Mouse (Mus musculus) forebrain, postnatal 0 days (tissue): Measurements from ENCODE around the gene Prcd. TPM values are rescaled to one million over a fixed set of nuclear protein-coding genes. Genes with fewer than 3 reads are reported as not detected.

Experiments used
- ATAC-seq: fragments of 200-750 bp; cut with Nextera tagmentation; 2 replicates; pipeline ENCODE4 v1.8.0; 2017; ENCODE audit warnings: mild to moderate bottlenecking, moderate library complexity
- DNase-seq: peaks from one replicate; pipeline ENCODE4 v3.0.0-alpha.2; 2015
- H3K27ac ChIP-seq: fragments of 300-500 bp; sonication (generic); 2 replicates; pipeline ENCODE4 v1.5.1; 2014; ENCODE audit warnings: low read depth, mild to moderate bottlenecking, antibody characterized with exemption, low read length, moderate library complexity, mixed read lengths
- H3K27me3 ChIP-seq: fragments of 300-500 bp; sonication (generic); 2 replicates; pipeline ENCODE4 v1.6.1; 2014; ENCODE audit warnings: mild to moderate bottlenecking, low read length, mixed read lengths; ENCODE audit not compliant: insufficient read depth
- H3K36me3 ChIP-seq: fragments of 300-500 bp; sonication (generic); 2 replicates; pipeline ENCODE4 v1.6.1; 2014; ENCODE audit warnings: mild to moderate bottlenecking, moderate library complexity; ENCODE audit not compliant: insufficient read depth
- H3K4me1 ChIP-seq: fragments of 300-500 bp; sonication (generic); 2 replicates; pipeline ENCODE4 v1.6.1; 2014; ENCODE audit warnings: antibody characterized with exemption; ENCODE audit not compliant: insufficient read depth
- H3K4me2 ChIP-seq: fragments of 300-500 bp; sonication (generic); 2 replicates; pipeline ENCODE4 v1.6.1; 2014; ENCODE audit warnings: low read depth, mild to moderate bottlenecking, moderate library complexity
- H3K4me3 ChIP-seq: fragments of 300-500 bp; sonication (generic); 2 replicates; pipeline ENCODE4 v1.5.1; 2014; ENCODE audit warnings: low read depth, low read length, mixed read lengths
- H3K9ac ChIP-seq: fragments of 300-500 bp; sonication (generic); 2 replicates; pipeline ENCODE4 v1.6.1; 2014; ENCODE audit warnings: mild to moderate bottlenecking
- H3K9me3 ChIP-seq: fragments of 300-500 bp; sonication (generic); 2 replicates; pipeline ENCODE4 v1.6.1; 2016; ENCODE audit warnings: low read length
- CTCF ChIP-seq: sonication (generic); IDR thresholded peaks from 2 replicates; pipeline ENCODE4 v1.5.1; 2016; ENCODE audit warnings: antibody characterized with exemption, control low read depth, low read depth
- WGBS: fragments of 180-500 bp; shearing (Covaris S2); extraction: QIAGEN DNeasy Blood & Tissue Kit; methylation state at CpG from one replicate; pipeline ENCODE4 v1.1.7; 2014; 5-methylcytosine and 5-hydroxymethylcytosine counted together
- polyA plus RNA-seq: library from polyadenylated mRNA; unstranded; fragments of >200 nt; fragmentation: Nextera tagmentation; extraction: Ambion mirVana; gene quantifications from 2 replicates; pipeline ENCODE4 v1.2.1, GENCODE M21; 2015
- total RNA-seq: library from RNA; depleted of rRNA; stranded (reverse); fragments of >200 nt; gene quantifications from 2 replicates; pipeline ENCODE4 v1.2.3, GENCODE M21; 2014

Prcd gene
- total and polyA plus RNA-seq, 2 experiments from 2014 or later = 3.3 to 3.4 TPM

- no peak overlapping the region for H3K4me3 ChIP-seq
- H3K9ac ChIP-seq = no peak overlapping the region
- no peaks in the 10 kb centered on the region for H3K9me3 ChIP-seq
- ATAC-seq (no peak), DNase-seq (no peak)
- 39% methylated on average over 9 of the region's 9 CpGs for WGBS
- no peaks in the 10 kb centered on the region for H3K36me3 ChIP-seq
- H3K27me3 ChIP-seq = peaks cover 3% of the 10 kb centered on the region; the same call in 1 of the 2 replicates
- no peak overlapping the region for H3K27ac ChIP-seq
- no peak for TF ChIP-seq CTCF
- H3K4me1 ChIP-seq = no peaks in the 10 kb centered on the region
- H3K4me2 ChIP-seq = no peak overlapping the region
Measured at GRCm38 (mm10) chr11:116620073-116620472, 33.3 kb upstream of the Prcd start.

GRCm38 (mm10) chr11:116620559-116621253, 32.6 kb upstream of the Prcd start:
- WGBS = 73% methylated on average over 10 of the region's 10 CpGs
- Histone ChIP-seq H3K4me1 (no peaks in the 10 kb centered on the region), H3K27ac (no peak overlapping the region), H3K9ac (no peak overlapping the region), H3K4me3 (no peak overlapping the region), H3K4me2 (no peak overlapping the region), H3K27me3 (peaks cover 5% of the 10 kb centered on the region; the same call in 1 of the 2 replicates), H3K36me3 (no peaks in the 10 kb centered on the region), H3K9me3 (no peaks in the 10 kb centered on the region)
- DNase-seq = no peak
- ATAC-seq = peak; percentile 33
- no peak for TF ChIP-seq CTCF

GRCm38 (mm10) chr11:116621258-116621704, 32.1 kb upstream of the Prcd start:
- no peak for TF ChIP-seq CTCF
- Histone ChIP-seq H3K27ac (no peak overlapping the region), H3K27me3 (peaks cover 5% of the 10 kb centered on the region; the same call in 1 of the 2 replicates), H3K36me3 (no peaks in the 10 kb centered on the region), H3K9me3 (no peaks in the 10 kb centered on the region), H3K4me2 (no peak overlapping the region), H3K4me1 (no peaks in the 10 kb centered on the region), H3K9ac (no peak overlapping the region), H3K4me3 (no peak overlapping the region)
- DNase-seq (peak; percentile 35), ATAC-seq (peak; percentile 46)
- WGBS = 36% methylated on average over 6 of the region's 6 CpGs

- peak overlapping the region; percentile 37; the same call in 1 of the 2 replicates for H3K9ac ChIP-seq
- TF ChIP-seq CTCF = peak; percentile 22
- H3K9me3 ChIP-seq = no peaks in the 10 kb centered on the region
- ATAC-seq (no peak), DNase-seq (no peak)
- H3K4me3 ChIP-seq = peak overlapping the region; percentile 41
- H3K27ac ChIP-seq = no peak overlapping the region
- peaks cover 5% of the 10 kb centered on the region; the same call in 1 of the 2 replicates for H3K27me3 ChIP-seq
- H3K4me2 ChIP-seq = peak overlapping the region; percentile 63
- H3K36me3 ChIP-seq = no peaks in the 10 kb centered on the region
- no peaks in the 10 kb centered on the region for H3K4me1 ChIP-seq
- WGBS = 10% methylated on average over 40 of the region's 40 CpGs
Measured at GRCm38 (mm10) chr11:116623281-116624124, 29.8 kb upstream of the Prcd start.

- H3K4me3 ChIP-seq = peak overlapping the region; percentile 41
- H3K36me3 ChIP-seq = no peaks in the 10 kb centered on the region
- no peaks in the 10 kb centered on the region for H3K4me1 ChIP-seq
- H3K9ac ChIP-seq = peak overlapping the region; percentile 37; the same call in 1 of the 2 replicates
- WGBS = 14% methylated on average over 42 of the region's 42 CpGs
- no peak overlapping the region for H3K27ac ChIP-seq
- ATAC-seq = no peak
- DNase-seq = peak; percentile 27
- peaks cover 5% of the 10 kb centered on the region; the same call in 1 of the 2 replicates for H3K27me3 ChIP-seq
- H3K9me3 ChIP-seq = no peaks in the 10 kb centered on the region
- H3K4me2 ChIP-seq = peak overlapping the region; percentile 63
- TF ChIP-seq CTCF = no peak
Measured at GRCm38 (mm10) chr11:116624131-116624832, 29.1 kb upstream of the Prcd start.

GRCm38 (mm10) chr11:116625081-116626000, 28.0 kb upstream of the Prcd start:
- no peak for DNase-seq
- WGBS = 77% methylated on average over 17 of the region's 17 CpGs

More at GRCm38 (mm10) chr11:116625081-116626000, 28.0 kb upstream of the Prcd start:
- no peaks in the 10 kb centered on the region for H3K9me3 ChIP-seq
- H3K36me3 ChIP-seq = no peaks in the 10 kb centered on the region
- no peak for ATAC-seq
- no peak overlapping the region for H3K9ac ChIP-seq
- H3K4me2 ChIP-seq = no peak overlapping the region
- H3K4me3 ChIP-seq = no peak overlapping the region
- TF ChIP-seq CTCF = peak; percentile 67
- no peak overlapping the region for H3K27ac ChIP-seq
- H3K4me1 ChIP-seq = no peaks in the 10 kb centered on the region
- peaks cover 5% of the 10 kb centered on the region; the same call in 1 of the 2 replicates for H3K27me3 ChIP-seq
